Mouse (Mus musculus): ENCODE results near the gene Sorbs1.

Sorbs1 gene

GRCm38 (mm10) chr19:40512500-40513421 lies 818 bp downstream of the Sorbs1 start:
- no peak for DNase-seq (ENCODE audit: low spot score)

GRCm38 (mm10) chr19:40511679-40512309 lies 1.8 kb downstream of the Sorbs1 start:
- peak; percentile 44 for DNase-seq (ENCODE audit: low spot score)

DNA sequence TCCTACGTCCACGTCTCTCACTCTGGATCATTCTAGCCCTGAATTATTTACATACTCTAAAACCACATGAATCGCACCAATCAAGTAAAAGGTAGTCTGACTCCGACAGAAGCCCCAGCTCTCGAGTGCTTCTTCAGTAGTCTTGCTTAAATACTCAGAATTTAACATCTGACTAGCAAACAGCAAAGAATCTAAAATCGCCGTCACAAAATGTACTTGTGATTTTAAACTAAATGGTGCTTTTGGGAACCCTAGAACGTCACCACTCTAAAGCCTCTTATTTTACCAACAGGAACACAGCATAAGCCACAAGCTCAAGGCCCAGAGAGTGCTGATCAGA lies 2.5 kb downstream of the Sorbs1 start:
- no peak for DNase-seq (ENCODE audit: low spot score)

- DNase-seq (ENCODE audit: low spot score): no peak
These were observed 3.0 kb downstream of the Sorbs1 start for GRCm38 (mm10) chr19:40510387-40511099.

DNA sequence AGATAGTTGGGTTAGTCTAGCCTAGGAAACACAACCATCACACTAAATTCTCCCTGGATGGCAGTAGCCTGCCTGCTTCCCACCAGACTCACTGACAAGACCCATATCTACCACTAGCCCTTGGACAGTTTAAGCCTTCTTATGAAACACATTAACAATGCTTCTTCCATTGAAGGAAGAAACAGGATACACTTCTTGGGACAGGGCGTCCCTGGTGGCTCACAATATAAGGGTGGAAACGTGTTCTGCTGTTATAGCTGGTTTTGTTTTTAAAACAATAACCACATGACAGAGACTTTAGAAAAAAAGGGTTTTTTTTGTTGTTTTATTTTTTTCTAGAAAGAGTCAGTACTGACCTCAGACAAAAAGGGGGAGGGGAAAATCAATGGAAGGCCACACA lies 4.3 kb downstream of the Sorbs1 start:
- no peak for DNase-seq (ENCODE audit: low spot score)

DNA sequence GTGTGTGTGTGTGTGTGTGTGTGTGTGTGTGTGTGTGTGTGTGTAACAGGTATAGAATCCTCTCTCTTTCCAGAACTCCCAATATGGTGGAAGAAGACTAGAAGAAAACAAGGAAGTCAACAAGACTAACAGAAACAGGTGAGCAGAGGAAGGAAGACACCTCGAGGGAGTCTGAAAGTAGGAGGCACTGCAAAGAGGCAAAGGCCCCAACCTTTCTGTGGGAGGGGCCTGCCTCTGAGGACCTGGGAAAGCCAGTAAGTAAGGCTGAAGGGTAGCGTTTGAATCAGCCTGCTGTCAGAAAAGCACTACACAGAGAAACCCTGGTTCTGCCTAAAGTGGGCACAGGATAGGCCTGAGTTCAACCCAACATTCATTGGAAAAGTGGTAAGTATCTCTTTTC lies 4.7 kb downstream of the Sorbs1 start:
- no peak for DNase-seq (ENCODE audit: low spot score)

DNA sequence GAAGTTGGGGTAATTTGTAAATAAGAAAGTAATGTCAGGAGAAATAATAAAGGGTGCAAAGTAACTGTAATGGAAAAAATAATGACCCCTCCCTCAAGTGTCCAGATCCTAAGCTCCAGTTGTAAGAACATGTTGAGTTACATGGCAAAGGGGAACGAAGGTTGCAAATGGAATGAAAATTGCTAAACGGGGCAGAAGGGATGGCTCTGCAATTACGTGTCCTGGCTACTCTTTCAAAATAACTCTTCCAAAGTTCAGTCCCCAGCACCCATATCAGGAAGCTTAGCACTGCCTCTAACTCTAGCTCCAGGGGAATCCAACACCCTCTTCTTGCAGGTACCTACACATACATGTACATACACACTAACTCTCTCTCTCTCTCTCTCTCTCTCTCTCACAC lies 6.6 kb downstream of the Sorbs1 start:
- DNase-seq (ENCODE audit: low spot score): no peak

DNA sequence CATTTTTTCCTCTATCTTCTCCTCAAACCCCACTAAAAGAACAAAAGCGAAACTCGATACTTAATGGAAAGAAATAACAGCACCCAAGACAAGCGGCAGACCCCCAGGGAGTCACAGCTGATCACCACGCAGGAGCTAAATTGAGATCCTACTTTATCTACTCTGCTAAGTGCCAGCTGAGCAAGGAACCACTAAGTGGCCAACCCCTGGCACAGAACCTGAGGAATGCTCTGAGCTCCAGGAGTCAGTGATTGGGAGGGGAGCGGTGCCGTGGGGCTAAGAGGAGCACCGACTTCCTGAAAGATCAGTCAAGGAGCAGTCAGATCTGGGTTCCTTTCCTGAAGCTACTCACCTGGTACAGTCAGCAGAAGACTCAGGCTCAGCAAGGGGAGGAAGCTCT lies 9.2 kb downstream of the Sorbs1 start:
- no peak for DNase-seq (ENCODE audit: low spot score)

GRCm38 (mm10) chr19:40499940-40500737 lies 13.4 kb downstream of the Sorbs1 start:
- no peak for DNase-seq (ENCODE audit: low spot score)

GRCm38 (mm10) chr19:40499141-40499540 lies 14.4 kb downstream of the Sorbs1 start:
- DNase-seq (ENCODE audit: low spot score): peak; percentile 57

DNA sequence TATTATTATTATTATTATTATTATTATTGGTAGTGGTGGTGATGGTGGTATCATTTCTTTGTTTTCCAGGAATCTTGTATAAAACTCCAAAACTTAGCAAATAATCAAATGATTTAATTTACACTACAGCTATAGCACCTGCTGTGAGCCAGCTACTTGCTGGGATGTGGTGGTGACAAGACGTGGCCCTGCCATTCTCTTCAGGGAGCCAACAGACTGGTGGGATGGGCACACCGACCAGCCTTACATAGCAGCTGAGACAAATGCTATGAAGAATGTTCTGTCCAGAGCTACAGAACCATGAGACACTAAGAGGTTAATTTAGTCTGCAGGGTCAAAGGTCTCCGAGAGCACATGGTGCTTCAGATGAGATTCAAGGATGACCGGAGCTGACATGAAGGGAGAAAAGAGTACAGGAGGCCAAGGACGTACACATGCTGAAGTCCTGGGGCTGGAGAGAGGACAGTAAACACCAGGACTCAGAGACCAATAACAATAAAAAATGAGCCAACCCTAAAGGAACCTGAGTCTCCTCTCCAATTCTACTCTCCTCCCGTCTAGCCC lies 15.3 kb downstream of the Sorbs1 start:
- no peak for DNase-seq (ENCODE audit: low spot score)

DNA sequence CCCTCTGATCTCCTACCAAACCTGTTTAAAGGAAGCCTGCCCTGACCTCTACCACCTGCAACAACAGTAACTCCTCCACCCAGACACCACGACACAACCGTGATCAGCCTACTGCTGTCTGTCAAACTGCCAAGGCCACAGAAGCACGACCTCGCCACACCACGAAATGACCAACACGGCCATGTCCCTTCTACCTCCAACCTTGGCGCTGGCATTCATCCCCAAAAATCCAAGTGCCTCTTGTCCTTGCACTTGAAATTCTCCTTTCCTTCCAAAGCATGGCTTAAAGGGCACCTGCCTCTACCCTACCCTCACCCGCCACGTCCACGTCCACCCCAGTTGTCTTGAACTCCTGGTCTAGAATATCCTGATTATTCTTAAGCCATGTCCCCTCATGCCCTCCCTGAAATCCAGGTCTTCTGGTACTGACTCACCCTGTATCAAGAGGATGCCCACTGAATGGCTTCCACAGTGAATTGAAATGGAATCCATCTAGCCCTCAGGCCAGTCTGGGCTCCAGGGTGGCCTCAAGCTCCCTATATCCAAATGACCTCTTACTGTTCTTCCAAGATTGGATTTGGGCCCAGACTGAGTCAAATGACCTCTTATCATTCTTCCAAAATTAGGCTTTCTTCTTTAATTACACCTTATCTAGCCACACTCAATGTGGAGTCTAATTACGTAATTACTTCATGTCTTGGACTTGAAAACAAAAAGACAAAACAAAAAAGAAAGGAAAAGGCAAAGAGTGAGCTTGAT lies 16.9 kb downstream of the Sorbs1 start:
- no peak for DNase-seq (ENCODE audit: low spot score)

GRCm38 (mm10) chr19:40496071-40496470 lies 17.5 kb downstream of the Sorbs1 start:
- no peak for DNase-seq (ENCODE audit: low spot score)

GRCm38 (mm10) chr19:40492902-40493301 lies 20.7 kb downstream of the Sorbs1 start:
- DNase-seq (ENCODE audit: low spot score): no peak

- DNase-seq (ENCODE audit: low spot score): no peak
These were observed 22.1 kb downstream of the Sorbs1 start for GRCm38 (mm10) chr19:40491442-40491841.

- DNase-seq (ENCODE audit: low spot score): no peak
These were observed 22.8 kb downstream of the Sorbs1 start for GRCm38 (mm10) chr19:40490765-40491164.

DNA sequence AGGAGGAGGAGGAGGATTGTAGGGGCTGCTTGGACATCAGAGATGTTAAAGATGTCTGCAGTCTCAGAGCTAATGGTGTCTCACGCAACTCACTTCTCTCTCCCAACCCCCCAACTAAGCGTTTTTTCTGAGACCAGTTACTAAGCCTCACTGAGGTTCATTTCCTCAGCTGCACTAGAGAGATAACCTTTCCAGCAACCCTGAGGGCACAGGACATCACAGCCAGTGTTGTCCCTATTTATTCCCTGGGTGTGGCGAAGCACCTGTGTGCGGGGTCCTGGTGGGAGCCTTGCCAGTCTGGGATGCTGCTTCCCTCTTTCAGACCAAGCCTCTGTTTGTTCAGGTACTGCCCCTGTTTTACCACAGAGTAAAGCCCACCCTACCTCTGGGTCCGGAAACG lies 23.9 kb downstream of the Sorbs1 start:
- DNase-seq (ENCODE audit: low spot score): no peak

- DNase-seq (ENCODE audit: low spot score): no peak
These were observed 24.6 kb downstream of the Sorbs1 start for GRCm38 (mm10) chr19:40488853-40489454.

DNA sequence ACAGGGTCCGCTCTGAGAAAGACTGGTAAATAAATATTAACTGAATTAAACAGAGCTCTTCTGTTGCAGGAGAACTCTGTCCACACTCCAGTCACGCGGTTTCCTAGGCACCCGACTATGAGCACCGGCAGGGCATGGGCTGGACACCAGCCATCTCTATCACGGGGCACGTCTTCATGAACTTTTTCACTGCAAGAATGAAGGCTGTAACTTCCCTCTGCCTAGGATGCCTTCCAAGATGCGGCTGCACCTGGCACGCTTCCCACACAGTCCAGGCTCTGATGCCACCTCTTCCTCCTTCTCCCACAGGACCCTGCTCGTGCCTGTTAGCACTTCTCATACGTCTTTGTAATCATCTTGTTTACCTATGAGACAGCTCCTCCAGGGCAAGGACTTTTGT lies 26.0 kb downstream of the Sorbs1 start:
- DNase-seq (ENCODE audit: low spot score): peak; percentile 60

DNA sequence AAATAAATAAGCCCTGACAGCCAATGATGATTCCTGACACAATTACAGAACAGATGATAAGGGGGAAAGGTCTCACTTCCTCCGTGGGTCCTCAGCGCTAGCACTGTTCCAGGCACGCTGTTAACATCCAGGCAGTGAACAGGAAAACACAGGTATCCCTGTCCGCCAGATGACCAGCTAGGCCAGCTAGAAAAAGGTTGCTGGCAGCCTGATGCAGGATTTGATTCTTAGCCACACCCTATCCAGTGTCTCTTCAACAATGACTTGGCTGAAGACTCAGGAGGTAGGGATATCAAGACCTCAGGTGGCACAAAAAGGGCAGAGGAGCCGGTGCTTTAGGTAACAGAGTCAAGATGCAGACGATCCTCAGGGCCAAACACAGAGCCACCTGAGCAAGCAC lies 32.5 kb downstream of the Sorbs1 start:
- DNase-seq (ENCODE audit: low spot score): no peak

DNA sequence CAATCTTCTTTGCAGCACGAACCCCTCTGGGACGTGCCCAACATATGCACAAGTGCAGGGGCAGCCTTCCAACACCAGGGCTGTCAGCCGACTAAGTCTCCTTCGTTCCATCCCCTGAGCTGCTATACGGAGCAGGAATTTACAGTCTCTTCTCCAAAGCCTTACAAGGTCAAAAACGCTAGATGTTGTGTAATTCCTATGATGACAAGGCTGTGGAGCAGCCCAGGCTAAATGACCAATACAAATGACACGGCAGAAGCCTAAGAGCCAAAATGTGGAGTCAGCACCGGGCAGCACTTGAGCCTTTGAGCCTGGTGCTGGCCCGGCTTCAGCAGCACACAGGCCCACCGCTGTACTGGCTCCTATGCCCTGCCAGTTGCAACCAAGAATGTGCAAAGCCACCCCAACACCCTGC lies 35.4 kb downstream of the Sorbs1 start:
- peak; percentile 42 for DNase-seq (ENCODE audit: low spot score)
